Mouse (Mus musculus) limb, embryonic 12.5 days (tissue): ENCODE measurements around the gene Blm. TPM values are rescaled to one million over a fixed set of nuclear protein-coding genes. Genes with fewer than 3 reads are reported as not detected.

Experiments used
- ATAC-seq: fragments of 200-750 bp; cut with Nextera tagmentation; 2 replicates; pipeline ENCODE4 v1.8.0; 2017; ENCODE audit warnings: low read depth, moderate TSS enrichment; ENCODE audit not compliant: insufficient number of reproducible peaks, insufficient read depth, low FRiP score, low TSS enrichment
- H3K27ac ChIP-seq: fragments of 300-500 bp; sonication (generic); 2 replicates; pipeline ENCODE4 v1.5.1; 2016; ENCODE audit warnings: mild to moderate bottlenecking, moderate library complexity
- H3K27me3 ChIP-seq: fragments of 300-500 bp; sonication (generic); 2 replicates; pipeline ENCODE4 v1.6.1; 2016; ENCODE audit warnings: mild to moderate bottlenecking, moderate library complexity
- H3K36me3 ChIP-seq: fragments of 300-500 bp; sonication (generic); 2 replicates; pipeline ENCODE4 v1.6.1; 2016; ENCODE audit warnings: mild to moderate bottlenecking, moderate library complexity
- H3K4me1 ChIP-seq: fragments of 300-500 bp; sonication (generic); replicated peaks from 2 replicates; pipeline ENCODE4 v1.6.1; 2016
- H3K4me2 ChIP-seq: fragments of 300-500 bp; sonication (generic); 2 replicates; pipeline ENCODE4 v1.6.1; 2016; ENCODE audit warnings: mild to moderate bottlenecking, moderate library complexity
- H3K4me3 ChIP-seq: fragments of 300-500 bp; sonication (generic); replicated peaks from 2 replicates; pipeline ENCODE4 v1.5.1; 2016; ENCODE audit warnings: mild to moderate bottlenecking
- H3K9ac ChIP-seq: fragments of 300-500 bp; sonication (generic); replicated peaks from 2 replicates; pipeline ENCODE4 v1.6.1; 2016; ENCODE audit warnings: mild to moderate bottlenecking, moderate library complexity
- H3K9me3 ChIP-seq: fragments of 300-500 bp; sonication (generic); 2 replicates; pipeline ENCODE4 v1.6.1; 2016; ENCODE audit warnings: mild to moderate bottlenecking, moderate library complexity
- WGBS: fragments of 180-500 bp; shearing (Covaris S2); methylation state at CpG from one replicate; pipeline ENCODE4 v1.1.7; 2016; 5-methylcytosine and 5-hydroxymethylcytosine counted together
- polyA plus RNA-seq: library from polyadenylated mRNA; unstranded; fragments of >200 nt; fragmentation: Nextera tagmentation; extraction: Ambion mirVana; gene quantifications from 2 replicates; pipeline ENCODE4 v1.2.1, GENCODE M21; 2016

The Blm gene
- polyA plus RNA-seq, 1 experiment from 2014 or later = 42.1 TPM

DNA sequence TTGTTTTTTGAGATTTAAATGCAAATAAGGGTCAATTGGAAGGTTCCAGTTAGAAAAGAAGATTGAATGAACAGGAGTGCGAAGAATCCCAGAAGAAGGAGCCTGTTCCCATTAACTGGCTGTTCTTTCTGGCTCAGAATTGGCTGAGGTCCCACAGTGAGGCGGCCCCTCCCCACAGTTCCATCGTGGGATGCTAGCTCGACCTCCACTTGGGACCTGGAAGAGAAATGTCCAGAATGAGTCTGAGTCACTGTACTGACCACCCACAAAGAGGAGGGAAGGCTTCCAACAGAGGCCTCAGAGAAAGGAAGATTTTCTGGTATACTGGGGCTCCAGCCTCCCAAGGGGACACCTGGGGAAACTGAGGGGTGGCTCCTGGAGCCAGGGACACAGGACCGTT is 23.7 kb upstream of the Blm start:
- Histone ChIP-seq H3K4me3 (no peak overlapping the region), H3K4me2 (no peak overlapping the region), H3K27me3 (no peaks in the 10 kb centered on the region), H3K36me3 (no peaks in the 10 kb centered on the region), H3K27ac (no peak overlapping the region), H3K9me3 (no peaks in the 10 kb centered on the region), H3K4me1 (peaks cover 25% of the 10 kb centered on the region), H3K9ac (no peak overlapping the region)
- 73% methylated on average over 5 of the region's 5 CpGs for WGBS
- no peak for ATAC-seq

DNA sequence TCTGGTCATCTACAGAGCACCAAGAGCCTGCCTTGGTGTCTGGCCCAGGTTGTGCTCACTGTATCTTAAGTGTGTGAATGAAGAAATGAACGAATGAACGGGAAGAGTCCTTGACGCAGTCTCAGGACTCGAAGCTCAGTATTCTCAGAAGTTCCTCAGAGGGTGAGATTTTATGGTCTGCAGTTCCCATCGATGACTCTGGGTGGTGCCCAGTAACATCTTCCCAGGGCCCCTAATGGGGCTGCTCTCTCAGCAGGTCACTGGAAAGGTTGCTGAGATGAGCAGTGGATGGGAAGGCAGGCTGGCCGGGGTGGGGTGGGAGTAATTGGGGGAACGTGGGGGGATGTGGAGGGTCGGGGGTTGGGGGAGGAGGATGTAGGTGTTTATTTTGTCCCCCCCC is 23.2 kb upstream of the Blm start:
- 50% methylated on average over 8 of the region's 8 CpGs for WGBS
- no peak overlapping the region for H3K27ac ChIP-seq

DNA sequence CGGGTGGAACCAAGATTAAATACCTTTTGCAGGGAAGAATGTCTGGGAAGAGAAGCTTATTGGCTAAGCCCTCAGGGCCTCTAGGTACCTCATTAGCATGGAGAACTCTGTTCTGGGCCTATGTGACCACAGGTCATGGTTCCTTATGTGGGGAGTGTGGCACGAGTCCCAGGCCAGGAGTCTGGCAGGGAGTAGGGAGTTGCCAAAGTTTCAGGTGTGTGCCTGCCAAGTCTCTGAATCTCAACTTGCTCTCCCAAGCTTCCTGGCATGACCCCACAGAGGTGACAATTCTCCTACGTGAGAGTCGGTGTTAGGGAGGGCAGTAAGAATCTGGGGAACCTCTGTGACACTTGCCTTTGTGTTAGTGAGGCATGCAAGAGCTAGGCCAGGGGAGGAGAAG is 22.2 kb upstream of the Blm start:
- no peak for ATAC-seq
- Histone ChIP-seq H3K27me3 (no peaks in the 10 kb centered on the region), H3K36me3 (no peaks in the 10 kb centered on the region), H3K27ac (no peak overlapping the region), H3K4me3 (no peak overlapping the region), H3K4me1 (peaks cover 24% of the 10 kb centered on the region), H3K9me3 (no peaks in the 10 kb centered on the region), H3K4me2 (no peak overlapping the region), H3K9ac (no peak overlapping the region)
- WGBS = 74% methylated on average over 4 of the region's 4 CpGs

More for the DNA sequence above, 23.2 kb upstream of the Blm start:
- no peak for ATAC-seq
- no peaks in the 10 kb centered on the region for H3K27me3 ChIP-seq
- H3K4me3 ChIP-seq = no peak overlapping the region
- no peaks in the 10 kb centered on the region for H3K9me3 ChIP-seq
- H3K4me1 ChIP-seq = peaks cover 25% of the 10 kb centered on the region
- no peaks in the 10 kb centered on the region for H3K36me3 ChIP-seq
- H3K4me2 ChIP-seq = no peak overlapping the region
- H3K9ac ChIP-seq = no peak overlapping the region

DNA sequence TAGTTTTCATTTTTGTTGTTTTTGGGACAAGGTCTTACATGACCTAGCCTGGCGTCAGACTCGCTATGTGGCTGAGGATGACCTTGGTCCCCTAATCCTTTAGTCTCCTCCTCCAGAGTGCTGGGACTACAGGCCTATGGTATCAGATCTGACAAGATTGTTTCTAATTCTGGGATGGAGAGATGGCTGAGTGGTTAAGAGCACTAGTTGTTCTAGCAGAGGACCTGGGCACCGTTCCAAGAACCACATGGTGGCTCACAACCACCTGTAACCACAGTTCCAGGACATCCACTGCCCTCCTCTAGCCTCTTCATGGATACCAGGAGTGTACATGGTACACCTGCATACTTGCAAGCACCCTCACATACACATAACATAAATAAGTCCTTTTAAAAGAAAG is 21.2 kb upstream of the Blm start:
- no peaks in the 10 kb centered on the region for H3K27me3 ChIP-seq
- no peak overlapping the region for H3K4me2 ChIP-seq
- H3K9ac ChIP-seq = no peak overlapping the region
- WGBS = 88% methylated on average over 3 of the region's 3 CpGs
- ATAC-seq = no peak
- no peaks in the 10 kb centered on the region for H3K9me3 ChIP-seq
- H3K4me3 ChIP-seq = no peak overlapping the region
- H3K4me1 ChIP-seq = peaks cover 14% of the 10 kb centered on the region
- H3K36me3 ChIP-seq = no peaks in the 10 kb centered on the region
- H3K27ac ChIP-seq = no peak overlapping the region

DNA sequence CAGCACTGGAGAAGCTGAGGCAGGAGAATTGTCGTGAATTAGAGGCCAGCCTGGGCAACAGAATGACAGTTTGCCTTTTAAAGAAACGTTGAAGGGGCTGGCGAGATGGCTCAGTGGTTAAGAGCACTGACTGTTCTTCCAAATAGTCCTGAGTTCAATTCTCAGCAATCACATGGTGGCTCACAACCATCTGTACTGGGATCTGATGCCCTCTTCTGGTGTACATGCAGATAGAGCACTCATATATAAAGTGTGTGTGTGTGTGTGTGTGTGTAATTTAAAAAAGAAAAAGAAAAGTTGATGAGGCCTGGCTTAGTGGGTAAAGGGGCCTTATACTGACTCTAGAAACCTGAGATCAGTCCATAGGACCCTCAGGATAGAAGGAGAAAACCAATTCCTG is 20.2 kb upstream of the Blm start:
- Histone ChIP-seq H3K36me3 (no peaks in the 10 kb centered on the region), H3K4me3 (no peak overlapping the region), H3K27me3 (no peaks in the 10 kb centered on the region), H3K9me3 (no peaks in the 10 kb centered on the region), H3K4me1 (peaks cover 11% of the 10 kb centered on the region), H3K4me2 (no peak overlapping the region), H3K9ac (no peak overlapping the region), H3K27ac (peak overlapping the region; percentile 75; the same call in 1 of the 2 replicates)
- 79% methylated on average over 3 of the region's 3 CpGs for WGBS
- ATAC-seq = no peak

DNA sequence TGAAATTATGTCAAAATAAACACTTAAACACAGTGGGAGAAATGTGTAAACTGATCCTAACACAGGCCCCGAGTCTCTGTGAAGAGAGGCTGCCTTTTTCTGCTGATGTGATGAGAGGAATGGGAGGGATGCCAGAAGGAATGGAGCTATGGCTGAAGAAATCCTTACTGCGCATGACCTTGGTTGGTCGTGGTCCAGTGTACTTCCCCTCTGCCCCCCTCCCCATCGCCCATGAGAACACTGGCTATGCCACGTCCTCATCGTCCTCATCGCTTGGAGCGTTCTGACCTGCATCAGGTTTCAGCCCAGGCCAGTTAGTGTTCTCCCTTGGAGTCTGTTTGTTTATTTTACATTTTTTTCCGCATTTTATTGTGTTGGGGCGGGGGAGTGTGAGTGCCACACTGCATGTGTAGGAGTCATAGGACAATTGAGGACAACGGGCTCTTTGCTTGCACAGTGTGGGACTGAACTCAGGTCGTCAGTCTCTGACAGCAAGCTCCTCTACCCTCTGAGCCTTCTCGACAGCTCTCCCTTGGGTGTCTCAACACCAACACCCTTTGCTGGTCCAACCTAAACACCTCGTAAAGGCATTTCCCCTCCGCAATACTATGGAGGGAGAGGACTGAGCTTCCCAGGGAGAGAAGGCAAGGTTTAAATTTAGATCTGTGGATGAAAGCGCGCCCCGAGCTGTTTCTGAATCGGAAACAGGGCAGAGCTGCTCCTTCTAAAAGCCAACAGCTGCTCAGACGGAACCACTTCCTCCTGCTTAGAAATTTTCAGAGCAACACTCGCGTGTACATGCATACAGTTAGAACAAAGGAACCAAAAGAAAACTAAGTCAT is 19.5 kb upstream of the Blm start:
- no peaks in the 10 kb centered on the region for H3K36me3 ChIP-seq
- peaks cover 11% of the 10 kb centered on the region for H3K4me1 ChIP-seq
- H3K27ac ChIP-seq = peak overlapping the region; percentile 75
- H3K9me3 ChIP-seq = no peaks in the 10 kb centered on the region
- H3K27me3 ChIP-seq = no peaks in the 10 kb centered on the region
- 58% methylated on average over 22 of the region's 22 CpGs for WGBS
- H3K4me2 ChIP-seq = peak overlapping the region; percentile 3
- ATAC-seq = no peak
- H3K4me3 ChIP-seq = no peak overlapping the region
- no peak overlapping the region for H3K9ac ChIP-seq

DNA sequence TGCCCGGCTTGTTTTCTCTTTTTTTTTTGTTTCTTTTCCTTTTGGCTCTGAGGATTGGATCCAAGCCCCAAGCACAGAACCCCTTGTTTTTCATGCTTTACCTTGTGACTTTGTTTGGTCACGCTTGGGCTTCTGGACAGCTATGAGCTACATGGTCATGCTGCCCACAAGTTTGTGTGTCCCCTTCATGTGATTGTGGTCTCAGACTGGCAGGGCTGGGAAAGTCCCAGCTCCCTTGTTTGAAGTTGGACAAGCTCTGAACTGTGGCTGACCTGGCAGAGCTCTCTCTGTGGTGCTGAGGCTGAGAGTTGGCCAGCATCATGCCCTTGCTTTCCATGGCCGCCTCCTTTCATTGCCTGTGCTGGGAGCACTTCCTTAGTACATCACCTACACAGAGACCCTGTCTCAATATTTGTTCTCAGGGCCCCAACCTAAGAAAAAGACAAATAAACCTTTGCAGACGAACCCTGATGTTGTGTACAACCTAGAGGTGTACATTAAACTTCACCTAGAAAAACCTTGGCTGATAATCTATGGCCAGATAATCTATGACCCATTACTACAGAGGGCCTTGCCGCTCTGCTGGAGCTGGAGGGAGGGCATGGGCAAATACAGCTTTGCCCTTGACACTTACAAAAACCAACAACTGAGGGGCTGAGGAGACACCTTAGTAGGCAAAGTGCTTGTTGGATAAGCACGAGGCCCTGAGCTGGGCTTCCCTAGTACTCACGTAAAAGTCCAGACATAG is 13.8 kb upstream of the Blm start:
- WGBS = 82% methylated on average over 7 of the region's 7 CpGs
- no peaks in the 10 kb centered on the region for H3K9me3 ChIP-seq
- no peak for ATAC-seq

DNA sequence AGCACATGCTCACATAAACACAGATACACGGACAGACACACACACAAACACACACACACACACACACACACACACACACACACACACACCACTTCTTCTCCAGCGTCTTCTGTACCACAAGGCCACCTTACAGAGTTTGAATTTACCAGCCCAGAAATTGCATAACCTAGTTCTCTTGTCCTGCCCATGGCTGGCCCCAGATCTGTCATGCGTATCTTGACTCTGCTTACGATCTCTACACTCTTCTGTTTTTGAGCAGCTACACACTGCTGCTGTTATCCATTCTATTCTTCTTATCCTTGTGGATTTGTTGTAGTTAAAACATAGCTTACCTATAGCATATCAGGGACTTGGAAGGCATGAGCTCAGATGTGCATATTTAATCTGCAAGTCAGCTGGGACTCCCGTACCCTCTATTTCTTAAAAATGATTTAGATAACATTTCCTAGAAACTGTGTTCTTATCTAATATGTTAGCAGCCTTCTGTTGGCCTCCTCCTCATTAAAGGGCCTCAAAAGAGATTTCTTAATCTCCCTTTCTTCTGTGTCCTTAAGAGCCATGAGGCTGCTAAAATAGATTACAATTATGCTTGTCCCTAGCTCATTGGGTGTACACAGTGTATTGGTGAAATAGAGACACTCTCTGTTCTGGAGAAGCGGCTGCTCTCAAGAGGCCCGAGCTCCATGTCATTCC is 7.4 kb upstream of the Blm start:
- Histone ChIP-seq H3K4me3 (no peak overlapping the region), H3K27me3 (no peaks in the 10 kb centered on the region), H3K4me1 (no peaks in the 10 kb centered on the region), H3K9me3 (no peaks in the 10 kb centered on the region), H3K36me3 (no peaks in the 10 kb centered on the region), H3K27ac (no peak overlapping the region), H3K4me2 (no peak overlapping the region), H3K9ac (no peak overlapping the region)
- no peak for ATAC-seq
- 86% methylated on average over 7 of the region's 7 CpGs for WGBS

More for the DNA sequence above, 13.8 kb upstream of the Blm start:
- no peak overlapping the region for H3K4me2 ChIP-seq
- H3K4me3 ChIP-seq = no peak overlapping the region
- no peaks in the 10 kb centered on the region for H3K27me3 ChIP-seq
- H3K4me1 ChIP-seq = no peaks in the 10 kb centered on the region
- H3K27ac ChIP-seq = no peak overlapping the region
- H3K36me3 ChIP-seq = no peaks in the 10 kb centered on the region
- H3K9ac ChIP-seq = no peak overlapping the region

DNA sequence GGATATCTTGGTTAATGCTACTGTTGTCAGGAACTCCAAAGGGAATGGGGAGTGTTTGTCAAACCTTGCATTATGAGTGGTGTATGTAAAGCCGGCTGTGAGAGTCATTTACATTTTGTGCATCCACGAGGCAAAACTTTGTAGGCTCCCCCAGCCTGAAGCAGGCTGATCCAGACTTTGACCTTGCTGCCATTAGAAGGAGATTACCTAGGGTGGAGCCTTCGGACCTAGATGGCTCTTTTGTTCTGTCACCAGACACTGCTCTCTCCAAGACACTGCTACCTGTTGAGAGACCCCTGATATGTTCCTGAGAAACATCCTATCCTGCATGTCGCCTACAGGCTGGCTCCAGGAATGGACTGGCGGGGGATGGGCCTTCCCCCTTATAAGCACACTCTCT is 4.7 kb upstream of the Blm start:
- Histone ChIP-seq H3K4me3 (no peak overlapping the region), H3K4me1 (no peaks in the 10 kb centered on the region), H3K9ac (no peak overlapping the region), H3K9me3 (no peaks in the 10 kb centered on the region), H3K27me3 (no peaks in the 10 kb centered on the region), H3K27ac (no peak overlapping the region), H3K36me3 (no peaks in the 10 kb centered on the region), H3K4me2 (no peak overlapping the region)
- WGBS = 65% methylated on average over 5 of the region's 5 CpGs
- no peak for ATAC-seq

DNA sequence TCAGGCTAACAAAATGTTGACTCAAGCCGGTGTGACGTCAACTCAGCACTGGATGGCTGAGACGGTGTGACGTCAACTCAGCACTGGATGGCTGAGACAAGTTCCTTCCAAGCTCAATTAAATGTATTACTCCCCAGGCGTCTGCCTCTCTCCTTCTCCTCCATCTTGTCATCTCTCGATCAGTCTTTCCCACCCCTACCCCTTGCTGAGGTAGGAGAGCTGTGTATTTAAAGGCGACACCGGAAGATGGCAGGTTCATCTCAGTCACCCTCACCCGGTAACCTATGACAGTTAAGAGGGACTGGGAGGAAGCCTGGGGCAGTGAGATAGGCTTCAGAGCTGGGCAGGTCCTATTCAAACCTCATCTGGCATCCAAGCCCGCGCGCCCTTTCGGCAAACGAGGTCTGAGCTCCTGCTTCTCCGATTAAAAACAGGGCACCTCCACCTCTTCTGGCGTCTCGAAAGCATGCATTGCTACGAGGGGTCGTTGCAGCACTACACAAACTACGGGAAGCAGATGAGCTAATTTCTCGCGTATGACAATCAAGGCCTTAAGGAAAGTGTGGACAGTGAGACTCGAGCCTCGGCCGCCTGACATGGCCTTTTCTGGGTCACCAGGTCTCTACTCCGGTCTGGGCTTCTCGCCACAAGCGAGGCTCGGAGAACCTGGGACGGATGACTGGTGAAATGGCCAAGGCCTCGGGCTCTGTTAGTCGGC is 469 bp downstream of the Blm start:
- ATAC-seq = peak; percentile 7; the same call in 1 of the 2 replicates
- Histone ChIP-seq H3K9me3 (no peaks in the 10 kb centered on the region), H3K4me3 (peak overlapping the region; percentile 75), H3K9ac (peak overlapping the region; percentile 79), H3K4me2 (peak overlapping the region; percentile 92), H3K27me3 (no peaks in the 10 kb centered on the region), H3K4me1 (peaks cover 8% of the 10 kb centered on the region), H3K27ac (peak overlapping the region; percentile 80), H3K36me3 (no peaks in the 10 kb centered on the region)
- whole genome bisulfite sequencing = 2% methylated on average over 32 of the region's 32 CpGs

DNA sequence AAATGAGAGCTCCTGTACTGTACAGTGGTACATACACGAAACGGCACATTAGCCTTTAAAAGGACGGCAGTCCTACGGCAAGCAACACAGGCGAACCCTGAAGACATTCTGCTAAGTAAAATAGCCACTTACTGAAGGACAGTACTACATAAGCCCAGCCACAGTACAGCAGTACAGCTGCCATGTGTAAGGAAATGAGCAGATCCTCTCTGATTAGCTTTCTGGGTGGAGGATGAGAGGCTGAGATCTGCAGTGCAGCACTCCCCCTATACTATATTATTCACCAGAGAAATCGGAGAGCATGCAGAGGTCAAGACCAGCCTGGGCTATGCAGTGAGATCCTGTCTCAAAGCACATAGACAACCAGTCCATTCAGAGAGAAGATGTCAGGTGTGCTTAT is 3.8 kb downstream of the Blm start:
- Histone ChIP-seq H3K4me1 (peaks cover 8% of the 10 kb centered on the region), H3K9me3 (no peaks in the 10 kb centered on the region), H3K4me3 (no peak overlapping the region), H3K9ac (no peak overlapping the region), H3K36me3 (no peaks in the 10 kb centered on the region), H3K27ac (no peak overlapping the region), H3K27me3 (no peaks in the 10 kb centered on the region), H3K4me2 (no peak overlapping the region)
- 93% methylated on average over 6 of the region's 6 CpGs for WGBS
- ATAC-seq = no peak
